Mouse (Mus musculus) liver, embryonic 16.5 days (tissue): ENCODE data around the gene Vipr2. TPM values are rescaled to one million over a fixed set of nuclear protein-coding genes. Genes with fewer than 3 reads are reported as not detected.

Experiments
- ATAC-seq: fragments of 200-750 bp; cut with Nextera tagmentation; 2 replicates; pipeline ENCODE4 v1.8.0; 2017; ENCODE audit warnings: low read depth, mild to moderate bottlenecking, moderate number of reproducible peaks, moderate library complexity
- H3K27ac ChIP-seq: fragments of 300-500 bp; sonication (generic); 2 replicates; pipeline ENCODE4 v1.5.1; 2014; ENCODE audit warnings: mild to moderate bottlenecking, low read length
- H3K27me3 ChIP-seq: fragments of 300-500 bp; sonication (generic); 2 replicates; pipeline ENCODE4 v1.6.1; 2014; ENCODE audit warnings: low read depth, low read length, mixed read lengths; ENCODE audit not compliant: control insufficient read depth, insufficient read depth
- H3K36me3 ChIP-seq: fragments of 300-500 bp; sonication (generic); 2 replicates; pipeline ENCODE4 v1.6.1; 2014; ENCODE audit warnings: mild to moderate bottlenecking; ENCODE audit not compliant: control insufficient read depth, insufficient read depth
- H3K4me1 ChIP-seq: fragments of 300-500 bp; sonication (generic); 2 replicates; pipeline ENCODE4 v1.6.1; 2014; ENCODE audit warnings: low read depth, low read length, mixed read lengths; ENCODE audit not compliant: control insufficient read depth
- H3K4me2 ChIP-seq: fragments of 300-500 bp; sonication (generic); 2 replicates; pipeline ENCODE4 v1.6.1; 2014; ENCODE audit warnings: low read depth, low read length, mixed read lengths
- H3K4me3 ChIP-seq: fragments of 300-500 bp; sonication (generic); 2 replicates; pipeline ENCODE4 v1.5.1; 2014; ENCODE audit warnings: low read depth, mild to moderate bottlenecking, low read length
- H3K9ac ChIP-seq: fragments of 300-500 bp; sonication (generic); 2 replicates; pipeline ENCODE4 v1.6.1; 2014; ENCODE audit warnings: low read depth, low read length
- H3K9me3 ChIP-seq: fragments of 300-500 bp; sonication (generic); replicated peaks from 2 replicates; pipeline ENCODE4 v1.6.1; 2016; ENCODE audit warnings: low read length; ENCODE audit not compliant: control insufficient read depth
- WGBS: fragments of 180-500 bp; shearing (Covaris S2); extraction: QIAGEN DNeasy Blood & Tissue Kit; methylation state at CpG from one replicate; pipeline ENCODE4 v1.1.7; 2014; ENCODE audit not compliant: insufficient replicate concordance; 5-methylcytosine and 5-hydroxymethylcytosine counted together
- polyA plus RNA-seq: library from polyadenylated mRNA; unstranded; fragments of >200 nt; fragmentation: Nextera tagmentation; extraction: Ambion mirVana; gene quantifications from 2 replicates; pipeline ENCODE4 v1.2.1, GENCODE M21; 2015

Vipr2 gene
- polyA plus RNA-seq, 1 experiment from 2014 or later = 0.07 TPM

DNA sequence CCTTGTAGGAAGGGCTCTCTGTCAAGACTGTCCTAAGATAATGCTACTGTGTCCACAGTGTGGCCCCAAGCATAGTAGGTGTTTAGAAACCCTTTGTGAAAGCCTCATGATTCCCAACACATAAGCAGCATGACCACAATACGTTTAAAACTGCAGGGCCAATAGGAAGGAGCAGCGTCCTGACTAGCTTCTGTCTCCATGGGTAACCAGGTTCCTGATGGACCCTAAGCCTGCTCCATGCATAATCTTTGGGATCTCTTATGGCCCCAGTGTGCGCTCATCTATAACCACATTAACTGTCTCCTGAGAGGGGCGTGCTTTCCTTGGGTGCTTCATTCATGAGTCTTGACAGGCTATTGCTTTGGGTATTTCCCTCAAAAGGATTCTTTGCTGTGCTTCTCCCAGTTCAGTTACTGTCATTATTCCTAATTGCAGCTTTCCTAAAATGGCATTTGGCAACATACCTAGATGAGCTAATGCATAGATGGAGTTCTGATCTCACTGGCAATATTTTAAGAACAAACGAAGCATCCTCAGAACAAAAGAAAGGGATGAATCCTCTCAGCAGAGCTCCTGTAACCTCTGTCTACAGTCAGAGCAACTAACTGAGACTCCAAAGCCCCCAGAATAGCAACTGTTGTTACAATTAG is 9.6 kb downstream of the Vipr2 start:
- no peaks in the 10 kb centered on the region for H3K9me3 ChIP-seq
- no peak overlapping the region for H3K27ac ChIP-seq
- H3K4me2 ChIP-seq = no peak overlapping the region
- no peak overlapping the region for H3K9ac ChIP-seq
- WGBS = 57% methylated on average over 5 of the region's 5 CpGs
- H3K27me3 ChIP-seq = no peaks in the 10 kb centered on the region
- H3K4me1 ChIP-seq = no peaks in the 10 kb centered on the region
- H3K4me3 ChIP-seq = no peak overlapping the region
- no peak for ATAC-seq
- no peaks in the 10 kb centered on the region for H3K36me3 ChIP-seq

DNA sequence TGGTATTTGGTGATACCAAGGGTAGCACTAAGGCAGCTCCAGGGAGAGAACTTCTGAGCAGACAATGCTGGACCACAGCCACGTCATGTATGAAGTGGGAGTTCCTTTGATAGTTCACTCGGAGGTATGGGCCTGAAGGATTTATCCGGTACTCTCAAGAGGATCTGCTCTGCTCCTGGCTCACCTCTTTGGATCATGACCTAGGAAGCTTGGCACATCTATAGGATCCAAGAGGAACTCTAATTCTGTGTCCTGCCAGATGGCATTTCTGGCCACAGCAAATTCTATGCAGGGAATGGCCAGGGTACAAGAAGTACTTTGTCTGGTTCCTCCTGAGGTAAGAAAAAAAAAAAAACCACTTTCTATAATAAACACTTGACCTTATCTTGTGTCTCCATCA is 12.3 kb downstream of the Vipr2 start:
- ATAC-seq = no peak
- Histone ChIP-seq H3K4me2 (no peak overlapping the region), H3K36me3 (no peaks in the 10 kb centered on the region), H3K4me1 (no peaks in the 10 kb centered on the region), H3K27me3 (no peaks in the 10 kb centered on the region), H3K9ac (no peak overlapping the region), H3K4me3 (no peak overlapping the region), H3K9me3 (no peaks in the 10 kb centered on the region), H3K27ac (no peak overlapping the region)
- WGBS = 71% methylated on average over 3 of the region's 3 CpGs

DNA sequence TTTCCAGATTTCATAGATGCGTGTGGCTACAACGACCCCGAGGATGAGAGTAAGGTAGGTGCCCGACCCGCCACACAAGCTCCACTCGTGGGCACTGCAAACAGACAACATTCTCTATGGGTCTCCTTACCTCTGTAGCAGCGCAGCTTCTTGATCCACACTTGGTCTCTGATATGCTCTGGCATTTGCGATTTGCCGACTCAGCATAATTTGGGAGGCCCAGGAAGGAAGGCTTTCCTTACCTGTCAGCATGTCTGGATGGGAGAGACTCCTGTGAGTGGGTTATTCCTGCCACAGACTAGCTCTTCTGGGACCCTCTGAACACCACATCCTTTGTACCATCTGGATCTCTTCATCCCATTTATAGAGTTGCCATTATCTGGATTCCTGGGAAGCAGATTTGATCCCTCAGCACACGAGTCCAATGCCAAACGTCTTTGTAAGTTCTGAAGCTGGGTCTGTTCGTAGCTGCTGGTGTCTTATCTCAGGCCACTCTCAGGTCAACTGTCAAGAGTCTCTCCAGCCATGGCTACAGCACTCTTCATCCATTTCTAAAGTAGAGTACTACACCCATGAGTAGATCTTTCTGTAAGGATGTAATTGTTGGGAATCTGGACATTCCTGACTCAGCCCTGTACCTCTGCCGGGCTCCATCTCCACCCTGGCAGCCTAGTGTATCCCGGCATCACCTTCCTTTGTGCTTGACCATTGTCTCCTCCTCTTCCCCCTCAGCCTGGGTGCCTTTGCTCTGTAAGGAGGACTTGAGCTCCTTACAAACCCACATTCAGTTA is 17.4 kb downstream of the Vipr2 start:
- Histone ChIP-seq H3K4me2 (no peak overlapping the region), H3K9ac (no peak overlapping the region), H3K9me3 (no peaks in the 10 kb centered on the region), H3K4me1 (no peaks in the 10 kb centered on the region), H3K27me3 (no peaks in the 10 kb centered on the region), H3K27ac (no peak overlapping the region), H3K4me3 (no peak overlapping the region), H3K36me3 (no peaks in the 10 kb centered on the region)
- 70% methylated on average over 14 of the region's 14 CpGs for WGBS
- ATAC-seq = no peak

DNA sequence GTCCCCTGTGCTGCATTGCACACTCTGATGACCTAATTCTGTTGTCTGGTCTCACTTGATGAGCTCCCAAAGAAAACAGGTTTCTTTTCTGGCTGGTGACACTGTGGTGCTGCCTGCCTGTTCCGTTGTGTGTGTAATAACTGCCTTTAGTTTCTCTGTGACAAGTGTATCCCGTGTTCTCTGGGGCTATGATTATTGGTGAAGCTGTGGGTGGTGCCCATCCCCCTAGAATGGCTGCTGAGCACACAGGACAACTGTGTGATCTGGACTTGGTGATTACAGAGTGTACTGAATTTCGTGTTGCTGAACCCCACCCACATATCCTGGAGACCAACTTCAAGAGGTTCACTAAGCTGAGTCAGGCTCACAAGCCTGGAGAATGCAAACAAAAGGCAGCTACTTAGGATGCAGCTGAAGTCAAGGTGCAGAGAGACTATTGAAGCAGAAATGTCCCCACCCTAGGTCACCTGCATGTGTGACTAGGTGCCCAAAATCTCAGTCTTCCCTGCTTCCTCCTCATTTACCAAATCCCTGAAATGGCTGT is 18.9 kb downstream of the Vipr2 start:
- Histone ChIP-seq H3K4me3 (no peak overlapping the region), H3K4me2 (no peak overlapping the region), H3K9ac (no peak overlapping the region), H3K27me3 (no peaks in the 10 kb centered on the region), H3K4me1 (no peaks in the 10 kb centered on the region), H3K27ac (no peak overlapping the region), H3K36me3 (no peaks in the 10 kb centered on the region), H3K9me3 (no peaks in the 10 kb centered on the region)
- ATAC-seq = no peak
- WGBS = 33% methylated on average over 3 of the region's 3 CpGs

DNA sequence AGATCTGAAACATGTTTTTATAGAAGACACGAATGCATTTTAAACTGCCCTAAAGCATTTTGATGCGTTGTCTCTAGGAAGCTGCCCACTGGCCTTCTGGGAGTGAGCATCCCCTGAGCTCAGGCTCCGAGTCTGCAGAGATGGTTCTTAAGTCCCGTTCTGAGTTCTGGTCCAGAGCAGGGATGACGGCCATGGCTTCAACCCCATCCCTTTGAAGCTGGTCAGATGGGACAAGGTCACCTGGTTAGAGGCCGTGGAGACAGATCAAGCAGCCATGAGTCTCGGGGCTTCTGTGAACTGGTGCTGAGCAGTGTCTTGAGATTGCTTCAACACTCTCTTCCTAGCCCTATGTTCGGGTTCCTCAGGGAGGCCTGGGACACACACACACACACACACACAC is 19.6 kb downstream of the Vipr2 start:
- no peak for ATAC-seq
- 70% methylated on average over 8 of the region's 8 CpGs for WGBS
- no peaks in the 10 kb centered on the region for H3K27me3 ChIP-seq
- no peak overlapping the region for H3K9ac ChIP-seq
- H3K4me1 ChIP-seq = no peaks in the 10 kb centered on the region
- no peak overlapping the region for H3K27ac ChIP-seq
- no peaks in the 10 kb centered on the region for H3K9me3 ChIP-seq
- H3K4me2 ChIP-seq = no peak overlapping the region
- H3K36me3 ChIP-seq = no peaks in the 10 kb centered on the region
- no peak overlapping the region for H3K4me3 ChIP-seq

DNA sequence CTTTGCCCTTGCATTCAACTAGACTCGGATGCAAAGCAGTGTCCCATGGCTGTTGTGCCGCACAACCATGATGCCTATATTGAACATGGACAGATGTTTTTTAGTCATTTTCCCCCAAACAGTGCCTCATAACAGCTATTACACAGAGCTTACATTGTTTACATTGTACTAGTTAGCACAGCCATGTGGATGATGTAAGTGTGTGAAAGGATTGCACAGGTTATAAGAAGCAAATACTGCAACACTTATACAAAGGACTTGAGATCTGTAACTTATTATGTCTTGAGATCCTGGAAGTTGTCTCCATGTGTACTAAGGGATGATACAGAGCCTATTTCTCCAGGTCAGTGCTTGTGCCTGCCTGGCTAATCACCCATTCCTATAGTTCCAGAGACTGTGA is 24.4 kb downstream of the Vipr2 start:
- no peaks in the 10 kb centered on the region for H3K36me3 ChIP-seq
- WGBS = 56% methylated on average over 2 of the region's 2 CpGs

DNA sequence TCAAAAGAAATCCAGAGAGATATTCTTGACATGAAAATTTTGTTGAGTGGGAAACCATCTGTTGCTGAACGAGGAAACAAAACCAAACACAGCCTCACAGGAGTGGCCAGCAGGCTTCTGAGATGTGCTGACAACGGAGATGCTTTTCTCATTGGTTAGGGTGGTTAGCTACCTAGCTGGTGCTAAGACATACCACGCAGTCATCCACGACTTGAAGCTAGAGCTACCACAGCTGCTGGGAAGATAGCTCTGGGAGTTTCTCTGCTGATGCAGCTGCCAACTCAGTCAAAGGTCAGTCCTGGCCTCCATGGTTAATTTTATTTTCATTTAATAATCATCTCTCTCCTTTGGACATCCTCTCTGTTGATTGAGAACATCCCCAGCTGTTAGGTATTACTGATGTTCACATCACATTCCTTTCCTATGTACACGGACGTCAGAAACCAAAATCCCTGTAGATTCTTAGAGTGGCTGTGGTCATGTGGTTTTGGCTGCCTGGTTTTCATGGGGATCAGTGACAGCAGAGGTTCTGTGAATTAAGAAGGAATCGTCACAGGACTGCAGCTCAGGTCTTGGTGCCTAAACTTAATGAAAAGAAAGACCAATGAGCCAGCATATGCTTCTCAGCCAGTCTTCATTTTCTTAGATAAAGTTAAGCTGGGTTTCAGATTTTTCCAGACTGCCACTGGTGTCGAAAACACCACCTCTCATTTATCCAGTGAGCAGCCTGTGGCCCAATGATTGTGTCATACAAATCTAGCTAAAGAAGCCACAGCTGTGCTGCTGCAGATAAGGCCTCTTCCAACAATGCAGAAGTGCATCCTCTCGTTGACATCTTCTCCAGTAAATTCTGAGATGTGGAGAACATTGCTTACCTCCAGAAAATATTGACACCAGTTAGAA is 32.2 kb downstream of the Vipr2 start:
- Histone ChIP-seq H3K4me1 (no peaks in the 10 kb centered on the region), H3K4me2 (no peak overlapping the region), H3K27ac (no peak overlapping the region), H3K4me3 (no peak overlapping the region), H3K27me3 (no peaks in the 10 kb centered on the region), H3K36me3 (no peaks in the 10 kb centered on the region), H3K9me3 (no peaks in the 10 kb centered on the region), H3K9ac (no peak overlapping the region)
- 42% methylated on average over 9 of the region's 9 CpGs for WGBS
- ATAC-seq = no peak

More for the DNA sequence above, 24.4 kb downstream of the Vipr2 start:
- Histone ChIP-seq H3K9me3 (no peaks in the 10 kb centered on the region), H3K27ac (no peak overlapping the region), H3K27me3 (no peaks in the 10 kb centered on the region), H3K4me3 (no peak overlapping the region), H3K4me1 (no peaks in the 10 kb centered on the region), H3K4me2 (no peak overlapping the region), H3K9ac (no peak overlapping the region)
- no peak for ATAC-seq

DNA sequence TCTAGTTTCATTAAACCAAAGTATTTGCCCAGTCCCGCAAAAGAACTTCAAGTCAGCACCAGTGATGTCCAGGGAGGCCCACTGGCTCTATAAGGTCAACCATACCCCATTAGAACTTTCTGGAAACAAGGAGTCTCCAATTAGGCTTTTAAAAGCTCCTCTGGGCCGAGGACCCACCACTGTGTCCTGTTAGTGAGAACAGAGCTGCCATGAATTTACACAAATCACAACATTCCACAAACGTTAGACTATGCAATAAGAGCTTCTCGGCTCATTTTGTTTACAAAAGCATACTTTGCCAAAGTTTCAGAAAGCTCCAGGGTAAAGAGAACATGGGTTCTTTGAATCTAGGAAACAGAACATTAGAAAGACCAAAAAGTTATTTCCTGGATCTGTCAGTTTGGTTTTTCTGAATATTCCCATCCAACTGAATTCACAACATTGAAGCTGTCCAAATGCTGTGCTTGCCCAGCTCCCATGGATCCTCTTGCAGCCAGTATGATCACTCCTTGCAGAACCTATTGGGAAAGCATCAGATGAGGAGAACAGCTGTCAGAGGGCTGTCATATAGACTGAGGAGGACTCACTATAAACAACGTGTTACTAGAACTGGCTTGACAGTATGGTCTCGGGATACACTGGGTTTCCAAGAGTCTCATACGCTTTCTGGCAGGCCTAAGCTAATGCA is 33.6 kb downstream of the Vipr2 start:
- H3K4me3 ChIP-seq = no peak overlapping the region
- ATAC-seq = no peak
- no peak overlapping the region for H3K27ac ChIP-seq
- H3K4me2 ChIP-seq = no peak overlapping the region
- no peaks in the 10 kb centered on the region for H3K4me1 ChIP-seq
- no peak overlapping the region for H3K9ac ChIP-seq
- H3K27me3 ChIP-seq = no peaks in the 10 kb centered on the region
- no peaks in the 10 kb centered on the region for H3K36me3 ChIP-seq
- no peaks in the 10 kb centered on the region for H3K9me3 ChIP-seq
- WGBS = 55% methylated on average over 7 of the region's 7 CpGs
